Mouse (Mus musculus): ENCODE measurements around the gene Ppp3ca. TPM values are rescaled to one million over a fixed set of nuclear protein-coding genes. Genes with fewer than 3 reads are reported as not detected.

Ppp3ca gene
- total and polyA plus RNA-seq, 2 experiments from 2014 or later, result 137 to 177 TPM

- WGBS, result 69% methylated on average over 11 of the region's 11 CpGs
- Histone ChIP-seq H3K27ac (no peak overlapping the region), H3K9me3 (ENCODE audit: low read length) (no peaks in the 10 kb centered on the region), H3K4me1 (ENCODE audit: insufficient read depth, low read length) (peaks cover 3% of the 10 kb centered on the region; the same call in 1 of the 2 replicates), H3K36me3 (ENCODE audit: insufficient read depth, low read length) (no peaks in the 10 kb centered on the region), H3K4me2 (ENCODE audit: low read depth, low read length) (no peak overlapping the region), H3K27me3 (ENCODE audit: insufficient read depth, low read length) (no peaks in the 10 kb centered on the region), H3K4me3 (ENCODE audit: low read length) (no peak overlapping the region), H3K9ac (replicated peaks; ENCODE audit: low read length) (no peak overlapping the region)
- no peak for DNase-seq (ENCODE audit: low spot score)
- no peak for ATAC-seq
- TF ChIP-seq CTCF (IDR thresholded peaks at IDR 0.05; ENCODE audit: low read depth), result no peak
Measured at GRCm38 (mm10) chr3:136700447-136701009, 30.6 kb downstream of the Ppp3ca start.

GRCm38 (mm10) chr3:136702861-136703260, 32.9 kb downstream of the Ppp3ca start:
- Histone ChIP-seq H3K27me3 (ENCODE audit: insufficient read depth, low read length) (no peaks in the 10 kb centered on the region), H3K9ac (replicated peaks; ENCODE audit: low read length) (no peak overlapping the region), H3K4me1 (ENCODE audit: insufficient read depth, low read length) (peaks cover 3% of the 10 kb centered on the region; the same call in 1 of the 2 replicates), H3K27ac (no peak overlapping the region), H3K36me3 (ENCODE audit: insufficient read depth, low read length) (no peaks in the 10 kb centered on the region), H3K4me3 (ENCODE audit: low read length) (no peak overlapping the region), H3K9me3 (ENCODE audit: low read length) (no peaks in the 10 kb centered on the region), H3K4me2 (ENCODE audit: low read depth, low read length) (no peak overlapping the region)
- DNase-seq (ENCODE audit: low spot score), result no peak
- no peak for ATAC-seq
- no peak for TF ChIP-seq CTCF (IDR thresholded peaks at IDR 0.05; ENCODE audit: low read depth)
- WGBS, result 78% methylated on average over 2 of the region's 2 CpGs

GRCm38 (mm10) chr3:136704515-136705247, 34.8 kb downstream of the Ppp3ca start:
- Histone ChIP-seq H3K4me1 (ENCODE audit: insufficient read depth, low read length) (peaks cover 3% of the 10 kb centered on the region; the same call in 1 of the 2 replicates), H3K4me3 (ENCODE audit: low read length) (no peak overlapping the region), H3K27ac (no peak overlapping the region), H3K36me3 (ENCODE audit: insufficient read depth, low read length) (no peaks in the 10 kb centered on the region), H3K9ac (replicated peaks; ENCODE audit: low read length) (no peak overlapping the region), H3K27me3 (ENCODE audit: insufficient read depth, low read length) (no peaks in the 10 kb centered on the region), H3K9me3 (ENCODE audit: low read length) (no peaks in the 10 kb centered on the region), H3K4me2 (ENCODE audit: low read depth, low read length) (no peak overlapping the region)
- TF ChIP-seq CTCF (IDR thresholded peaks at IDR 0.05; ENCODE audit: low read depth), result no peak
- DNase-seq (ENCODE audit: low spot score) (no peak), ATAC-seq (no peak)
- WGBS, result 75% methylated on average over 12 of the region's 12 CpGs

DNA sequence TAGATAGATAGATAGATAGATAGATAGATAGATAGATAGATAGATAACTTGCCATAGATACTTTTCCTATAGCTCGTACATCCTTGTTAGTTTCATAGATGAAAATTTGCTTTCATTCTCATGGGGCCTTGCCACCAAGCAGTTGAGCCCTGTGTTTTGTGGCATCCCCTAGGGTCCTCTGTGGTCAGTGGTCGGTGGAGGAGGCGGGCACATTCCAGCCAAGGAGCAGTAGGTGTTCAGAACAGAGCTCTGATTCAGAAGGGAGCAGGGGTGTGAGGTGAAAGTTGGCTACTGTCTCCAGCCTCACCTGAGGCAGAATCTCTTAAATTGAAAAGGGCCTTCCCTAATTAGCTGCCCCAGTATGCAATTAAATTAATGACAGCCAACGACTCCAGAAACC, 36.1 kb downstream of the Ppp3ca start:
- Histone ChIP-seq H3K27ac (no peak overlapping the region), H3K27me3 (ENCODE audit: insufficient read depth, low read length) (no peaks in the 10 kb centered on the region), H3K4me3 (ENCODE audit: low read length) (no peak overlapping the region), H3K4me1 (ENCODE audit: insufficient read depth, low read length) (peaks cover 3% of the 10 kb centered on the region; the same call in 1 of the 2 replicates), H3K9ac (replicated peaks; ENCODE audit: low read length) (no peak overlapping the region), H3K9me3 (ENCODE audit: low read length) (no peaks in the 10 kb centered on the region), H3K36me3 (ENCODE audit: insufficient read depth, low read length) (no peaks in the 10 kb centered on the region), H3K4me2 (ENCODE audit: low read depth, low read length) (no peak overlapping the region)
- DNase-seq (ENCODE audit: low spot score) (no peak), ATAC-seq (no peak)
- no peak for TF ChIP-seq CTCF (IDR thresholded peaks at IDR 0.05; ENCODE audit: low read depth)
- WGBS, result 80% methylated on average over 4 of the region's 4 CpGs

DNA sequence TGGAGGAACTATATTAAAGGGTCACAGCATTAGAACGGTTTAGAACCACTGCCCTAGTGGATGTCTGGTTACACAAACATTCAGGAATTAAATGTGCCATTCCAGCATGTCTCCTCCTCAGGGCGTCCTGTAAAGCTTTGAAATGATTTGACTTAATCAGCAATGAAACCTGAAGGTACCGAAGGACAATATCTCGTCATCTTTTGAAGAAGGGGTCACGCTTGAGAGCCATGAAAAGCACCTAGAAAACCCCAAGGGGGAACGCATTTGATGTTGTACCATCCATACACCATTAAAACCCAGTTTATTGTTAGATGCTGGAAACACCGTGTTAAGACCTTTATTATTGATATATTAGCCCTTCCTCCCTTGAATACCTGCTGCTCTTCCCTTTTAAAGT, 36.8 kb downstream of the Ppp3ca start:
- no peaks in the 10 kb centered on the region for H3K27me3 ChIP-seq (ENCODE audit: insufficient read depth, low read length)
- no peak overlapping the region for H3K27ac ChIP-seq
- ATAC-seq (no peak), DNase-seq (ENCODE audit: low spot score) (no peak)
- H3K9me3 ChIP-seq (ENCODE audit: low read length), result no peaks in the 10 kb centered on the region
- WGBS, result 76% methylated on average over 7 of the region's 7 CpGs
- no peak overlapping the region for H3K9ac ChIP-seq (replicated peaks; ENCODE audit: low read length)
- no peak overlapping the region for H3K4me2 ChIP-seq (ENCODE audit: low read depth, low read length)
- no peaks in the 10 kb centered on the region for H3K36me3 ChIP-seq (ENCODE audit: insufficient read depth, low read length)
- no peak overlapping the region for H3K4me3 ChIP-seq (ENCODE audit: low read length)
- TF ChIP-seq CTCF (IDR thresholded peaks at IDR 0.05; ENCODE audit: low read depth), result no peak
- H3K4me1 ChIP-seq (ENCODE audit: insufficient read depth, low read length), result peaks cover 3% of the 10 kb centered on the region; the same call in 1 of the 2 replicates

- Histone ChIP-seq H3K4me2 (ENCODE audit: low read depth, low read length) (no peak overlapping the region), H3K9ac (replicated peaks; ENCODE audit: low read length) (no peak overlapping the region), H3K27me3 (ENCODE audit: insufficient read depth, low read length) (no peaks in the 10 kb centered on the region), H3K9me3 (ENCODE audit: low read length) (no peaks in the 10 kb centered on the region), H3K36me3 (ENCODE audit: insufficient read depth, low read length) (no peaks in the 10 kb centered on the region), H3K4me1 (ENCODE audit: insufficient read depth, low read length) (peaks cover 3% of the 10 kb centered on the region; the same call in 1 of the 2 replicates), H3K27ac (no peak overlapping the region), H3K4me3 (ENCODE audit: low read length) (no peak overlapping the region)
- 56% methylated on average over 3 of the region's 3 CpGs for WGBS
- no peak for TF ChIP-seq CTCF (IDR thresholded peaks at IDR 0.05; ENCODE audit: low read depth)
- DNase-seq (ENCODE audit: low spot score) (no peak), ATAC-seq (no peak)
Measured at GRCm38 (mm10) chr3:136707222-136708019, 37.5 kb downstream of the Ppp3ca start.
